Mouse (Mus musculus) gastrocnemius, postnatal 14 days (tissue): ENCODE results near the gene Fam181b. TPM values are rescaled to one million over a fixed set of nuclear protein-coding genes. Genes with fewer than 3 reads are reported as not detected.

Experiments
- DNase-seq: peaks from one replicate; pipeline ENCODE4 v3.0.0; 2021; ENCODE audit warnings: mixed read lengths
- intact Hi-C: fragments of 180-260 bp; cut with DNase I; formaldehyde crosslinking; loops from one replicate; pipeline ENCODE4 v1.15.1; 2025; ENCODE audit warnings: low total_unique reads
- long read RNA-seq, 2 experiments: library from polyadenylated mRNA; stranded (forward); transcript quantifications; one replicate each; pipeline ENCODE4 v2.0.0; 2021
- total RNA-seq, 2 experiments: library from RNA; stranded (reverse); gene quantifications; 2 replicates each; pipeline ENCODE4 v1.2.3; 2021

Gene Fam181b
- 1 to 10 TPM; 2.1 to 3.0 TPM for total RNA-seq
- long read RNA-seq, experiment 1, transcript Fam181b-201 (1 exons, 2,003 nt) = major isoform, 8 of 8 reads
- long read RNA-seq, experiment 1, partial matches to known transcripts = 0 of 8 reads
- long read RNA-seq, experiment 1, other reads (novel, unspliced or antisense) = 0 of 8 reads
- long read RNA-seq, experiment 2, transcript Fam181b-201 (1 exons, 2,003 nt) = major isoform, 10 of 10 reads
- long read RNA-seq, experiment 2, partial matches to known transcripts = 0 of 10 reads
- long read RNA-seq, experiment 2, other reads (novel, unspliced or antisense) = 0 of 10 reads

DNA sequence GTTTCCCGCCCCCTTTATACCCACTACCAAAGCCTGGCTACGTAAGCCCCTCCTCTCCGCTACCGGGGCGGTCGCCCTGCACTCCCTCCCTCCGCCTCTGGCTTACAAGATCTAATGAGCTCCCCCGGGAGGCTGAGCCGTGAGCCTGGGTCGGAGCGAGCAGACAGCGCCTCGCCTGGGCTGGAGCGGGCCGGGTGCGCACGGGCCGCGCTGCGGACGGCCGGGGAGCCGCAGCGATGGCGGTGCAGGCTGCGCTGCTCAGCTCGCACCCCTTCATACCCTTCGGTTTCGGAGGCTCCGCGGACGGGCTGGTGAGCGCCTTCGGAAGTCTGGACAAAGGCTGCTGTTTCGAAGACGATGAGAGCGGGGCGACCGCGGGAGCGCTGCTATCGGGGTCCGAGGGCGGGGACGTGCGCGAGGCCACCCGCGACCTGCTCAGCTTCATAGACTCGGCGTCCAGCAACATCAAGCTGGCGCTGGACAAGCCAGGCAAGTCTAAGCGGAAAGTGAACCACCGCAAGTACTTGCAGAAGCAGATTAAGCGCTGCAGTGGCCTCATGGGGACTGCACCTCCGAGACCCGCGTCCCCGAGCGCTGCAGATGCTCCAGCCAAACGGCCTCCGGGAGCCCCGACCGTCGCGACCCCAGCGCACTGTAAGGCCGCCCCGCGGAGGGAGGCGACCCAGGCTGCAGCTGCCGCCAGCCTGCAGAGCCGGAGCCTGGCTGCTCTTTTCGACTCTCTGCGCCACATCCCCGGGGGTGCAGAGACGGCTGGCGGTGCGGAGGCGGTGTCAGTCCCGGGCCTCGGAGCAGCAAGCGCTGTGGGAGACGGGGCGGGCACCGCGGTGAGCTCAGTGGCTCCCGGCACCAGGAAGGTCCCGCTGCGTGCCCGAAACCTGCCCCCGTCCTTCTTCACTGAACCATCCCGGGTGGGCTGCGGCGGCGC, at the start of gene Fam181b:
TSS of gene Fam181b (plus strand) at position 81 of the 946 bp plus-strand sequence.
- intact Hi-C loops = no loop called here
- DNase-seq = peak; percentile 54

- intact Hi-C loops = no loop called here
- DNase-seq = no peak
Measured at GRCm38 (mm10) chr7:93037763-93038471, 41.7 kb upstream of the Fam181b start.

- no peak for DNase-seq
Measured at GRCm38 (mm10) chr7:93038472-93038828, 41.2 kb upstream of the Fam181b start.

DNA sequence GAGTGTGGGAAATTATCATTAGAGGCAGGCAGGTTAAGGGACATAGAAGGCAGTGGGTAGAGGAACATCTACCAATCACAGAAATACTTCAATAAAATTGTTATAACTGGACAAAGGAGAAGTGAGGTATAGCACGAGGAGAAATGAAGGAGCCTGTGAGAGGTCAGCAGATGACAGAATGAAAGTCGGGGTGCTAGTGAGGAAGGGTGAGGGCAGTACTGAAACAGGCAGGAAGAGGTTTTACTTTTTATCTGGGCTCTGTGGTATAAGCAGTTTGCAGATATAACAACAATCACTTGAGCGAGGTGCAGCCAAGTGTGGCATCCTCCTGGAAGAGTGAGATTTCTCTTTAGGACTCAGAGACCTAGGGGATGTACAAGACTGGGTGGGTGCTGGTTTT, 40.1 kb upstream of the Fam181b start:
- DNase-seq = no peak
- intact Hi-C loops = no loop called here

More at GRCm38 (mm10) chr7:93038472-93038828, 41.2 kb upstream of the Fam181b start:
- intact Hi-C loops = no loop called here

- DNase-seq = no peak
- intact Hi-C loops = no loop called here
Measured at GRCm38 (mm10) chr7:93044359-93044758, 35.3 kb upstream of the Fam181b start.

- intact Hi-C loops = no loop called here
- no peak for DNase-seq
Measured at GRCm38 (mm10) chr7:93044788-93045187, 34.9 kb upstream of the Fam181b start.

- no peak for DNase-seq
- intact Hi-C loops = no loop called here
Measured at GRCm38 (mm10) chr7:93060831-93061230, 18.8 kb upstream of the Fam181b start.

- intact Hi-C loops = no loop called here
- DNase-seq = no peak
Measured at GRCm38 (mm10) chr7:93061747-93062146, 17.9 kb upstream of the Fam181b start.

DNA sequence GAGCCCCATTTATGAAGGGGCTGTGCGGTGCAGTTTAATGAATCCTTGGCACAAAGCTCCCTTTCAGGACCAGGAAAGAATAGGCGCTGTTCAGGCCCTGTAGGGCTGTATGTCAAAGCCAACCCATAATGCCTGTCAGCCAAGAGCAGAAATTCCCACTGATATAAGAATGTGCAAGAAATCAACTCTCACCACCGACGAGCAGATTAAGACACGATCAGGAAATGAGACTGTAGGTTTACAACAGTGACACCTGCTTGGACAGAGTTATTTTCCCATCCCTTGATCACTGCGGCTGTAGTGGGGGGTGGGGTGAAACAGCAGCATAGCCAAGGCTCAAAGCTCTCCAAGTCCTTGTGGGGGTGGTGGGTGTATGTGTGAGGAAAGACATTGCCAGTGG, 17.5 kb upstream of the Fam181b start:
- intact Hi-C loops = no loop called here
- no peak for DNase-seq

DNA sequence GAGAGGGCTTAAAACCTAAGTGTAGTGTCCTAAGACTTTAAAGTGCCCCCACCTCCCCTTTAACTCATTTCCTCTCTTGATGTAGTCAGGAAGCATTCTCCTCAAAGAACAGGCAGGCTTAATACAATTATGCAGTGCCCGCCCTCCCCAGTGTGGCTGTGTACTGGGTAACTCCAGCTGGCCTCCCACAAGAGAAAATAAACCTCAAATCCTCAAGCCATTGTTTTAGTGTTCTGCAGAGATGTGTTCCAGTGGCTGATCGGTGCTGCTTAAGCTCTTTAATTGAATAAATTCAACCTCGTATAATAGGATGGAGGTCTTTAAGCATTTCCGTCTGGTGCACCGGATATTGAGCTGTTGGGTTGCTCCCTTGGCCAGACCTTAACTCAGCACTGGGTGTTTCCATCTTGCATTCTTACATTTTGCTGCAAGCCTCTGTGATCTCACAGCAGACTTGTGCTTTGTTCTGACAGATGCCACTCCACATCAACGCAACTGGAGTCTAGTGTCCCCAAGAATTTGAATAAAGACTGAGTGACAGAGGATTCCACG, 12.1 kb upstream of the Fam181b start:
- intact Hi-C loops = no loop called here
- DNase-seq = no peak

DNA sequence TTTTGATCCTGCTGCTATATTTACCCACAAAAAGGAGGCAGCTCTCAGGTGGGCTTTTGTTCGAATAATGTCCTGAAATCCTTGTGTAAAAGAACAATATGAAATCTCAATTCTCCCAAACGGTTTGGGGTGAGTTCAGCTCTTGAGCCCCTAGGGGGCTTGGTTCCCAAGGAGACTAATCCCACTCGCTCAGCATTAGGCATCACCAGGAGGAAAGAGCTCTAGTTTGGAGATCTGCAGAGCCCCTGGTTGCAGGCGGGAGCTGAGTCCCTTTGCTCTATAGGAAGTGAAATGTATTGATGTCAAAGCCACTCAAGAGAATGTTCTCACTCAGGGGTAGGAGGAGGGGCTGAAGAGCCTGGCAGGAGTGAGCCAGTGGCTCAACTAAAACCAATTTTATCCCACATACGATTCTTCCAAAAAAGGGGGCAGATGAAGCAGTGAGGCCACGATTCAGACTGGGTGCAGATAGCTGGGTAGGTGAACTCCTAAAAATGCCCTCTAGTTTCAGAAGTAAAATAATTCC, 3.2 kb upstream of the Fam181b start:
- intact Hi-C loops = no loop called here

DNA sequence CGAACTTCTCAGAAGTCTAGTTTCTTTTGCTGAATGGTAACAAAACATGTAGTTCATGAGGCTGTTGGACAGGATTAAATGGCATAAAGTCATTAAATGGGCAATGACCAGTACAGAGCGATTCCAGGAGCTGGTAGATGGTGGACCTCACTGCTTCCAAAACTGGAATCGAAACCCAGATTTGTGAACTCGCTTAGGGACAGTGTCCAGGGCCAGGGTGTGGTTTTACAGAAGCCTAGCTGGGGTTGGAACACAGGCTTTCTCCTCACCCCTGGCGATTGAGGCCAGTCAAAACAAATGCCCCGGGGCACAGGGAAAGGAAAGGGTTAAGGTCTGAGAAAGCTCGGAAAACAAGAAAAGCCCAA, 263 bp upstream of the Fam181b start:
- intact Hi-C loops = no loop called here

More for the DNA sequence above, 3.2 kb upstream of the Fam181b start:
- DNase-seq = no peak

GRCm38 (mm10) chr7:93080731-93081430, 1.2 kb downstream of the Fam181b start:
- DNase-seq = no peak
- intact Hi-C loops = no loop called here

More for the DNA sequence above, 263 bp upstream of the Fam181b start:
- DNase-seq = no peak

GRCm38 (mm10) chr7:93093371-93094058, 13.8 kb downstream of the Fam181b start:
- intact Hi-C loops = loop anchor here (10.0 kb wide), 2 partner anchors 129 to 199 kb away; no protein-coding TSS in a partner anchor
- DNase-seq = peak; percentile 69

GRCm38 (mm10) chr7:93095511-93095910, 15.8 kb downstream of the Fam181b start:
- intact Hi-C loops = loop anchor here (10.0 kb wide), 2 partner anchors 131 to 201 kb away; no protein-coding TSS in a partner anchor
- DNase-seq = peak; percentile 13

DNA sequence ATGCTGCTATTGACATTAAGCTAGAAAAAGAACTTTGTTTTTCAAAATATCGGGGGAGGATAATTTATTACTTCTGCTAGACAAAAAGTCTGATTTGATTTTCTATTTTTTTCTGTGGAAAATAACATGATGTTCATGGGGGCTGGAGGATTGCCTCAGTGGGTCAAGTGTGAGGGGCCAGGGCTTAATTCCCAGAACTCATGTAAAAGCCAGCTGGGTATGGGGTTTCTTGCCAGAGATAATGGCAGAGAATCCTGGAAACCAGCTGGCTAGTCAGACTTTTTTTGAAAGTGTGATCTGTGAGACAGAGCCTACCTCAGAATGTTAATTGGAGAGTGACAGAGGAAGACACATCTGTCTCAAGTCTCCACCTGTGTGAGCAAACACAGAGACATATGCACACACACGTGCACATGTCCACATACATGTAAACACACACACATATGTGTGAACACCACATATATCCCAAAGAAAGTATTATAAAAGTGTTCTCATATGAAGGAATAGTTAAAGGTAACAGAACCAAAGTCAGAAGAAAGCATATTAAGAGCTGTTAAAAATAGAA, 25.2 kb downstream of the Fam181b start:
- intact Hi-C loops = no loop called here

GRCm38 (mm10) chr7:93110370-93110965, 30.8 kb downstream of the Fam181b start:
- intact Hi-C loops = no loop called here
- no peak for DNase-seq

More for the DNA sequence above, 25.2 kb downstream of the Fam181b start:
- no peak for DNase-seq
